Mouse (Mus musculus): ENCODE data around the gene Cog4. TPM values are rescaled to one million over a fixed set of nuclear protein-coding genes. Genes with fewer than 3 reads are reported as not detected.
A peak's percentile ranks its signal among the peaks of the same experiment; 100 is the strongest.
"Not testable (repeated sequence)": the region's sequence is repeated elsewhere in the genome, so short reads cannot be mapped to it uniquely, and the experiment has no call there.

The Cog4 gene
- polyA plus RNA-seq, 1 experiment from 2014 or later = 61.4 TPM

DNA sequence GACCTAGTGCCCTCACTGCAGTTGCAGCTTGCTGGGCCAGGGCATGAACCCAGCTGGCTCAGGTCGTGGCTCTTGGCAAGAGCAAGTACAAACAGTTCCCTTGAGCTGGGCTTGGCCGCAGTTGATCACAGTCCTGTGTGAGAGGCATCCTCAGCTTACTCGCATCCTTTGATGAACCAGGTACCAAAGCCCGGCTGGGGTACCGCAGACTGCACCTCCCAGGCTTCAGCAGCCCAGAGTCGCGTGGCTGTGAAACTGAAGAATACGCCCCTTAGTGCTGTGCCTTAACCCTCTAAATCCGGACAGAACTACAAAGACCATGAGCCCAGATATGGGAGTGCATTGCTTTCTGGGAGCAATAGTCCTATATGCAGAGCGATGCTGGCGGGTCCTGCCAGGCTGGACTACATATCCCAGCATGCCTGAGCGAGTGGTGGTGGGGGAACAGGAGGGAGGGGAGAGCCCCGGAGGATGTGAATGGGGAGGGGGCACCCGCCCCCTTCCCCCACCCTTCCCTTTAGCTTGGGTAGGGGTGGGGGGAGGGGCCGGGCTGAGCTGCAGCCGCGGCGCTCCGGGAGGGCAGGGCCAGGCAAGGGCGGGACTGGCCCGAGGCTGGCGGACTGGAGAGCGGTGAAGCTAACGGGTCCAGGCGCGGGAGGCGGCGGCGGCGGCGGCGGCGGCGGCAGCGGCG is 73.1 kb downstream of the Cog4 start, which contains the start of gene St3gal2:
Gene St3gal2, plus strand, starts transcription at position 582 of the 691 bp plus-strand sequence.
- H3K9ac ChIP-seq = peak within 1 kb of the TSS; percentile 95
- no peaks in the 10 kb centered on the region for H3K27me3 ChIP-seq
- H3K36me3 ChIP-seq (ENCODE audit: poor library complexity, severe bottlenecking) = no peaks in the 10 kb centered on the region
- peak within 1 kb of the TSS; percentile 80 for H3K4me3 ChIP-seq
- ATAC-seq = peak; percentile 99
- H3K9me3 ChIP-seq (replicated peaks) = no peaks in the 10 kb centered on the region
- H3K4me2 ChIP-seq = peak within 1 kb of the TSS; percentile 87
- H3K27ac ChIP-seq = peak within 1 kb of the TSS; percentile 57
- peaks cover 23% of the 10 kb centered on the region for H3K4me1 ChIP-seq
- WGBS = 1% methylated on average over 27 of the region's 36 CpGs

DNA sequence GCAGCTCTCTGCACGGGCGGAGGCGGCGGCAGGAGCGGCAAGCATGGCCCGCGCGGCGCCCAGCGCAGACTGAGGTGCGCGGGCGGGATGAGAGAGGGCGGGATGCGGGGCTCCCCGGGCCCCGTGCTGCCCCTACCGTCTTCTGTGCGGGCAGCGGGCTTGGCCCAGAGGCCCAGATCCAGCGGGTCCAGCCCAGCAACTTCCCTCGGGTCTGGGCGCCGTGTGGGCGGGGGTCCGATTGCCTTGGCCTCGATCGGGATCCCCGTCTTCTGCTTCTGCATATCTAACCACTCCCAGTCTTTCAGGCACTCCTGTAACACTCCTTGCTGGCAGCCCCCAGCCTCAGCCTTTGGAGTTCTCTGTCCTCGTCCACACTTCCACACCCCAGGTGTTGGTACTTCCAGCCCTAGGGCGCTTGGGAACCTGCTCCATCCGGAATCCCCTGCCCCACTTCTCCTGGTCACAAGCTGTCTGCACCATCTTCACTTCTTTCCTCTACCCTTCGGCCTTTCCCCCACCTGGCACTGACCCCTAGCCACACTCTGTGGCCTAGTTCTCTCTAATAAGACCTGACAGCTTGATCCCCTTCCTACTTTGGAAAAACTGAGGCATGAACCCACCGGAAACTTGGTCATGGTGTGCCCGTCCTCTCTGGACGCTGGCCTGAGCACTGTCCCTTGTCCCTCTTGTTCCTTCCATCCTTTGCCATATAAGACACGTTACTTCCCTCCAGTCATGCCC is 73.8 kb downstream of the Cog4 start:
- peak overlapping the region; percentile 57 for H3K27ac ChIP-seq
- WGBS = 2% methylated on average over 34 of the region's 37 CpGs
- no peaks in the 10 kb centered on the region for H3K9me3 ChIP-seq (replicated peaks)
- H3K9ac ChIP-seq = peak overlapping the region; percentile 95
- no peaks in the 10 kb centered on the region for H3K27me3 ChIP-seq
- H3K4me2 ChIP-seq = peak overlapping the region; percentile 87
- ATAC-seq = peak; percentile 83
- H3K36me3 ChIP-seq (ENCODE audit: poor library complexity, severe bottlenecking) = no peaks in the 10 kb centered on the region
- peak overlapping the region; percentile 80 for H3K4me3 ChIP-seq
- H3K4me1 ChIP-seq = peaks cover 23% of the 10 kb centered on the region

- no peaks in the 10 kb centered on the region for H3K36me3 ChIP-seq (ENCODE audit: poor library complexity, severe bottlenecking)
- peak overlapping the region; percentile 87 for H3K4me2 ChIP-seq
- peaks cover 23% of the 10 kb centered on the region for H3K4me1 ChIP-seq
- peak overlapping the region; percentile 95 for H3K9ac ChIP-seq
- no peaks in the 10 kb centered on the region for H3K9me3 ChIP-seq (replicated peaks)
- ATAC-seq = no peak
- peak overlapping the region; percentile 80 for H3K4me3 ChIP-seq
- H3K27me3 ChIP-seq = no peaks in the 10 kb centered on the region
- 33% methylated on average over 3 of the region's 3 CpGs for WGBS
- H3K27ac ChIP-seq = no peak overlapping the region
Observed at GRCm38 (mm10) chr8:110920773-110921277, 74.4 kb downstream of the Cog4 start.

DNA sequence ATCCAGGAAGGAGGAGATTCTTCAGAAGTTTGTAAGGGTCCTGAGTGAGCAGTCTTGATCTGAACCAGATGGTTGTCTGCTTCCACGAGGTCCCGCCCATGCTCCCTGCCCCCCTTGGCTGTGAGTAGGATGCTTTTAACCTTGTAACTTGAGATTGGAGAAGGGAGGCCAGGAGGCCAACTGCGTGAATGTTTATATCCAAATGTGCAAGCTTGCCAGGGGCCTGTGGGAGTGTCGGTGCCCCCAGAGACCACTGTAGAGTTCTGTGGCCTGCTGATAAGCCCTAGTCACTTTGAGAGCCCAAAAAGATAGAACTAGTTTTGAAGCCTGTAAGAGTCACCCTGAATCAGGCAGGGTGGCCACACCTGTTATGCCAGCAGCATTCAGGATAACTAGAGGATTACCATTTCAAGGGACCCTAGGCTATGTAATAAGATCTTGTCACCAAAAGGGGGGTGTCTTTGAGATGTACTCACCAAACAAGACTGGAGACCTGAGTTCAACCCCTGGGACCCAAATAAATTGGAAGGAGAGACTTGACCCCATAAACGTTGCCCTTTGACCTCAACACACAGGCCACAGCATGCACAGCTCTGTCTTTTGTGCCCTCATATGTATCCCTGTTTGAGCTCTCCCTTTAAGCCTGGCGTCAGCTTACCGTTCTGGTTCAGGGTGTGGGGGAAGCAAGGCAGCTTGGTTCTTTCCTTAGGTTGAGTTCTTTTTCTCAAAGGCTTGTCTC is 75.3 kb downstream of the Cog4 start:
- 46% methylated on average over 7 of the region's 7 CpGs for WGBS
- ATAC-seq = no peak
- Histone ChIP-seq H3K27ac (no peak overlapping the region), H3K4me2 (peak overlapping the region; percentile 87), H3K4me1 (peaks cover 23% of the 10 kb centered on the region), H3K4me3 (peak overlapping the region; percentile 80), H3K36me3 (ENCODE audit: poor library complexity, severe bottlenecking) (no peaks in the 10 kb centered on the region), H3K27me3 (no peaks in the 10 kb centered on the region), H3K9ac (peak overlapping the region; percentile 95; the same call in 1 of the 2 replicates), H3K9me3 (replicated peaks) (no peaks in the 10 kb centered on the region)

DNA sequence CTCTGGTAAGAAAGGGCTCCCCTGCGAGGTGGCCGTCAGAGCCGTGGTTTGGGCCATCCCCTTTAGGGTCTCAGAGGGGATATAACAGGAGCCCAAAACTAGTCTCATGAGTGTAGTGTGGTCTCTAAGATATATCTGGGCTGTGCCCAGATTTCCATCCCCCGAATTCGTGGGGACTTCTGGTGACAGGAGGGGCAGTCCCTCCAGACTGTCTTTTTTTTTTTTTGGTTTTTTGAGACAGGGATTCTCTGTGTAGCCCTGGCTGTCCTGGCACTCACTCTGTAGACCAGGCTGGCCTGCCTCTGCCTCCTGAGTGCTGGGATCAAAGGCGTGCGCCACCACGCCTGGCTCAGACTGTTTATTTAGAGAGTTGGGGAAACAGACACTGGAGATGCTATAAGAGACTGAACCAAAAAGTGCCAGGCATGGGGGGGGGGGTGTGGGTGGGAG is 79.3 kb downstream of the Cog4 start:
- H3K4me1 ChIP-seq = peaks cover 17% of the 10 kb centered on the region
- no peak overlapping the region for H3K27ac ChIP-seq
- no peak for ATAC-seq
- no peaks in the 10 kb centered on the region for H3K27me3 ChIP-seq
- H3K36me3 ChIP-seq (ENCODE audit: poor library complexity, severe bottlenecking) = 0 out of 2 replicates have a peak, but pooled peaks cover 8% of the 10 kb centered on the region
- no peak overlapping the region for H3K4me3 ChIP-seq
- no peaks in the 10 kb centered on the region for H3K9me3 ChIP-seq (replicated peaks)
- H3K4me2 ChIP-seq = no peak overlapping the region
- H3K9ac ChIP-seq = no peak overlapping the region
- 87% methylated on average over 8 of the region's 8 CpGs for WGBS

GRCm38 (mm10) chr8:110926690-110927089 is 80.3 kb downstream of the Cog4 start:
- H3K4me3 ChIP-seq = no peak overlapping the region
- H3K4me2 ChIP-seq = no peak overlapping the region
- 58% methylated on average over 5 of the region's 5 CpGs for WGBS
- no peaks in the 10 kb centered on the region for H3K9me3 ChIP-seq (replicated peaks)
- H3K27me3 ChIP-seq = no peaks in the 10 kb centered on the region
- peaks cover 12% of the 10 kb centered on the region for H3K4me1 ChIP-seq
- H3K9ac ChIP-seq = no peak overlapping the region
- no peak overlapping the region for H3K27ac ChIP-seq
- ATAC-seq = no peak
- H3K36me3 ChIP-seq (ENCODE audit: poor library complexity, severe bottlenecking) = peaks cover 11% of the 10 kb centered on the region; the same call in 1 of the 2 replicates

GRCm38 (mm10) chr8:110928435-110928834 is 82.0 kb downstream of the Cog4 start:
- H3K9me3 ChIP-seq (replicated peaks) = no peaks in the 10 kb centered on the region

DNA sequence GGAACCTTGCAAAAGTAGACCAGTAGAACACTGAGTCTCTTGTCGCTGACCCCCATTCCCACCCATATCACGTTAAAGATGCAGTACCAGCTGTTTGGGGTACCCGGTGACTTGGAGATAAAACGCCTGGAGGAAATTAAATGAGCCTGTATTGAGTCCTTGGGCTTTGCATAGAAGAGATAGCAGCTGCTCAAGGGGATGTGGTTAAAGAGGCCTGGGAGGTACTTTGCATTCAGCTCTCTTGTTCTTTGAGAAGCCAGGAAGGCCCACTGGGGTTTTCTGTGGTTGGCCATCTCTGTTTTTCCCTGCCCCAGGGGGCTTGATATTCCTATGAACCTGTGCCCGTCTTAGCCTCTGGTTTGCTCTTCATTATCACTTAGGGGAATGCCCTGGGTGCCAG is 82.7 kb downstream of the Cog4 start:
- WGBS = 69% methylated on average over 5 of the region's 5 CpGs
- no peak for ATAC-seq
- H3K9ac ChIP-seq = no peak overlapping the region
- peaks cover 11% of the 10 kb centered on the region; the same call in 1 of the 2 replicates for H3K36me3 ChIP-seq (ENCODE audit: poor library complexity, severe bottlenecking)
- no peak overlapping the region for H3K4me3 ChIP-seq
- peaks cover 9% of the 10 kb centered on the region; the same call in 1 of the 2 replicates for H3K4me1 ChIP-seq
- H3K4me2 ChIP-seq = no peak overlapping the region
- H3K9me3 ChIP-seq (replicated peaks) = no peaks in the 10 kb centered on the region
- no peaks in the 10 kb centered on the region for H3K27me3 ChIP-seq
- no peak overlapping the region for H3K27ac ChIP-seq

More at GRCm38 (mm10) chr8:110928435-110928834, 82.0 kb downstream of the Cog4 start:
- Histone ChIP-seq H3K9ac (no peak overlapping the region), H3K27ac (no peak overlapping the region), H3K4me1 (peaks cover 9% of the 10 kb centered on the region; the same call in 1 of the 2 replicates), H3K4me3 (no peak overlapping the region), H3K4me2 (no peak overlapping the region), H3K36me3 (ENCODE audit: poor library complexity, severe bottlenecking) (peaks cover 11% of the 10 kb centered on the region; the same call in 1 of the 2 replicates), H3K27me3 (no peaks in the 10 kb centered on the region)
- 84% methylated on average over 7 of the region's 7 CpGs for WGBS
- no peak for ATAC-seq

DNA sequence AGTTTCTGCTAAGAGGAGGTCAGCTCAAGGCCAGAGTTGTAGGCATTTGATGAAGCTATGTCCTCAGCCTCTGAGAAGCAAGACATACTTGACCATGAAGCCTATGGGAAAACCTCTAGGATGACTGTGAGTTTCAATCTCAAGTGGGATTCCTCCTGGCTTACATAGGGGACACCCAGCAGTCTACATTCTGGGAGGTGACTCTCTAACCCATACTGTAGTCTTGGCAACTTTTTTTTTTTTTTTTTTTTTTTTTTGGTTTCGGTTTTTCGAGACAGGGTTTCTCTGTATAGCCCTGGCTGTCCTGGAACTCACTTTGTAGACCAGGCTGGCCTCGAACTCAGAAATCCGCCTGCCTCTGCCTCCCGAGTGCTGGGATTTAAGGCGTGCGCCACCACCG is 83.3 kb downstream of the Cog4 start:
- not testable (repeated sequence) for H3K9ac ChIP-seq; H3K27ac ChIP-seq; H3K9me3 ChIP-seq (replicated peaks); ATAC-seq; H3K4me1 ChIP-seq; H3K4me3 ChIP-seq; H3K4me2 ChIP-seq; H3K27me3 ChIP-seq
- H3K36me3 ChIP-seq (ENCODE audit: poor library complexity, severe bottlenecking) = peaks cover 11% of the 10 kb centered on the region; the same call in 1 of the 2 replicates
- 94% methylated on average over 7 of the region's 8 CpGs for WGBS

DNA sequence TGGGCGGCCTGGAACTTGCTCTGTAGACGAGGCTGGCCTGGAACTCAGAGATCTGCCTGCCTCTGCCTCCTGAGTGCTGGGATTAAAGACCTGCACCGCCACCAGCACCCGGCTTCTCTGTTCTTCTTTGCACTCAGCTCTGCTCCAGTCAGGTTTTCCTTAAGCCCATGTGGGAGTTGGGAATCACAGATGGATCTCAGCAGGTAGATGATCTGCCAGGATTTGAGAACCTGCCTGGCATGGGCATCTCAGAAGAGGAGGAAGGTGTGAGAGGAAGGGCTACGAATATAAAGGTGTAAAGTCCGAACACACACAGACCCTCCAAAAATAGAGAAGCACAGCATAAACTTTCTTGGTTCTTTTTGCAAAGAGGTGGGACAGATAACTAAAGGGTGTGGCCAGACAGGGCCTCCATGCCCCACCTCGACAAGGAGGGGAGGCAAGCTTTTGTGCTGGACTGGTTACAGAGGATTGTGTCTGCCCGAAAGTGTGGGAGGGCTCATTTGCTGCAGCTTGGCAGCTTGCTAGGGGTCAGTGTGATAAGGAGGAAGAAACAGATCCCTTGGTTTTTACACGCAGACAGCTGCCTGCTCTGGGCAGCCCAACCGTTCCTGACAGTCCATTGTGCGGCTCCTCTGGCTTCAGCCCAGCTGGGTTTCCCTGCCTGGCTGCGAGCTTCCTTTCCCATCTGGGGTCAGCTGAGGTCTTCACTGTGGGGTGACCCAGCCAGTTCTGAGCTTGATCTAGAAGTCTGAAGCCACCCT is 85.0 kb downstream of the Cog4 start:
- no peak overlapping the region for H3K4me2 ChIP-seq
- H3K36me3 ChIP-seq (ENCODE audit: poor library complexity, severe bottlenecking) = peaks cover 11% of the 10 kb centered on the region; the same call in 1 of the 2 replicates
- no peaks in the 10 kb centered on the region for H3K27me3 ChIP-seq
- 83% methylated on average over 12 of the region's 12 CpGs for WGBS
- H3K27ac ChIP-seq = no peak overlapping the region; the same call in 1 of the 2 replicates
- H3K9me3 ChIP-seq (replicated peaks) = no peaks in the 10 kb centered on the region
- peaks cover 9% of the 10 kb centered on the region; the same call in 1 of the 2 replicates for H3K4me1 ChIP-seq
- no peak overlapping the region for H3K4me3 ChIP-seq
- H3K9ac ChIP-seq = no peak overlapping the region
- ATAC-seq = no peak

All from forebrain, embryonic 13.5 days (tissue).